Mouse (Mus musculus): ENCODE results near the gene Cxcl12. TPM values are rescaled to one million over a fixed set of nuclear protein-coding genes. Genes with fewer than 3 reads are reported as not detected.

Cxcl12 gene
- total and polyA plus RNA-seq, 2 experiments from 2014 or later = 27.8 to 68.2 TPM

DNA sequence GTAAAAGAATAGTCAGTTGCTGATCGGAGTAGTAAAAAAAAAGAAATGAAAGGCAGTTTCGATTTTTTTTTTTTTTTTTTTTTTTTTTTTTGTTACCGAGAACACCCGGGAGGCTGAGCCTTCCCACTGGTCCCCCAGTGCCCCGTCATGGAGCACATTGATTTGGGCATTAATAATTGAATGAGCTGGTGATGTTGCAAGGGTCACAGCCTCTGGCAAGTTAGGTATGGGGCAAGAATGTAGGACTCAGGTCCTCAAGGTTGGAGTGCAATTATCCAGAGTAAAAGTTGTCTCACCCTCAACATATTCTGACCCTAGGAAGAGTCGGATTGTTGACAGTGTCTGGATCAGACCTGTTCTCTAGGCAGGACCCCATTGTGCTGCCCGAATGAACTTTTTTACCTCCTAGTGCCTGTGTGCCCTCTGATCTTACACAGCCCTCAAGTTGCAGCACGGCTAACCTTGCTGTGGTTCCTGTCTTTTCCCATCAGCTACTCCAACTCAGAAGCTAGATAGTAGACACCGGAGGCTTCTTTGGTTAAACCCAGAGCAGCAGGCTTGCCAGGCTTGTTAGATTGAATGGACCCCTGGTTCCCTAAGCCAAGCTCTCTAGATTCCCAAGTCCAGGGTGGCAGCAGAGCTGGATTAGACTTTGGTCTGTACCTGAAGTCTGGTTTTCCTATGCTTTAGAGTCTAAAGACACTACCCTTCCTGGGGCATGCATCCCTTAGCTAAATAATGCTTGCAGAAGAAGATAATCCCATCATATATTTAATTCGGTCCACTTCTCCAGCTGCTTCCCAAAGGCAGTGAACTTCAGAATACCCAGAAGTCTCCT, 1.8 kb downstream of the Cxcl12 start:
- peaks cover 11% of the 10 kb centered on the region; the same call in 1 of the 2 replicates for H3K4me1 ChIP-seq (ENCODE audit: insufficient read depth, low read length)
- WGBS = 25% methylated on average over 10 of the region's 10 CpGs
- peak overlapping the region; percentile 93 for H3K4me2 ChIP-seq (ENCODE audit: low read depth, low read length, poor library complexity, severe bottlenecking)
- DNase-seq (ENCODE audit: low spot score) (no peak), ATAC-seq (ENCODE audit: low FRiP score) (no peak)
- no peak for TF ChIP-seq CTCF (IDR thresholded peaks at IDR 0.05)
- H3K27ac ChIP-seq (ENCODE audit: low read depth, low read length) = no peak overlapping the region
- no peak overlapping the region for H3K9ac ChIP-seq (replicated peaks; ENCODE audit: low read length, poor library complexity, severe bottlenecking)
- no peaks in the 10 kb centered on the region for H3K9me3 ChIP-seq (ENCODE audit: low read length)
- no peaks in the 10 kb centered on the region for H3K36me3 ChIP-seq (ENCODE audit: insufficient read depth, low read length)
- H3K27me3 ChIP-seq (ENCODE audit: insufficient read depth, low read length) = peaks cover 24% of the 10 kb centered on the region
- H3K4me3 ChIP-seq (ENCODE audit: low read depth, low read length) = peak overlapping the region; percentile 48

DNA sequence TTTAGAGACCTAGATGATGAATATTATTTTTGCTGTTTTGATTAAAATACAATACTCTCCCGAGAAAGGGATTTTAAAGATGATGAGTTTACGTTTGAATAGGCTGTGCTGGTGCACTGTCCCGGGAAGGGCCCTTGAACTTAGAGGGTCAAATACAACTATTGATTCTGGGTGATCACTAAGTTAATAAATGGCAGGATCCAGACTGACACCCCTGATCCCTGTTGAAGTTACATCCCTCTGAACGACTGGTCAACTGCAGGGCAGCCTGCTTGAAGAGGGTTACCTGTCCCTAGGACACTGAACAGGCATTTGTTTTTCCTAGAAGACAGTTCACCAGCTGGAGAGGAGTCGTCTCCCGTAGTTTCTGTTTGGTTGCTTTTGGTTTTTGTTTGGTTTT, 4.0 kb downstream of the Cxcl12 start:
- 90% methylated on average over 6 of the region's 6 CpGs for WGBS
- Histone ChIP-seq H3K4me1 (ENCODE audit: insufficient read depth, low read length) (peaks cover 8% of the 10 kb centered on the region; the same call in 1 of the 2 replicates), H3K27ac (ENCODE audit: low read depth, low read length) (no peak overlapping the region), H3K36me3 (ENCODE audit: insufficient read depth, low read length) (no peaks in the 10 kb centered on the region), H3K27me3 (ENCODE audit: insufficient read depth, low read length) (peaks cover 24% of the 10 kb centered on the region), H3K4me3 (ENCODE audit: low read depth, low read length) (no peak overlapping the region), H3K9ac (replicated peaks; ENCODE audit: low read length, poor library complexity, severe bottlenecking) (no peak overlapping the region), H3K4me2 (ENCODE audit: low read depth, low read length, poor library complexity, severe bottlenecking) (no peak overlapping the region), H3K9me3 (ENCODE audit: low read length) (no peaks in the 10 kb centered on the region)
- ATAC-seq (ENCODE audit: low FRiP score) (no peak), DNase-seq (ENCODE audit: low spot score) (no peak)
- TF ChIP-seq CTCF (IDR thresholded peaks at IDR 0.05) = no peak

GRCm38 (mm10) chr6:117173876-117174275, 5.5 kb downstream of the Cxcl12 start:
- peaks cover 5% of the 10 kb centered on the region; the same call in 1 of the 2 replicates for H3K4me1 ChIP-seq (ENCODE audit: insufficient read depth, low read length)
- 19% methylated on average over 11 of the region's 11 CpGs for WGBS
- H3K4me3 ChIP-seq (ENCODE audit: low read depth, low read length) = no peak overlapping the region
- peak; percentile 78 for TF ChIP-seq CTCF (IDR thresholded peaks at IDR 0.05)
- H3K9me3 ChIP-seq (ENCODE audit: low read length) = no peaks in the 10 kb centered on the region
- no peak overlapping the region for H3K27ac ChIP-seq (ENCODE audit: low read depth, low read length)
- ATAC-seq (ENCODE audit: low FRiP score) = peak; percentile 47; the same call in 1 of the 2 replicates
- H3K4me2 ChIP-seq (ENCODE audit: low read depth, low read length, poor library complexity, severe bottlenecking) = no peak overlapping the region
- peak; percentile 81 for DNase-seq (ENCODE audit: low spot score)
- H3K27me3 ChIP-seq (ENCODE audit: insufficient read depth, low read length) = peaks cover 17% of the 10 kb centered on the region
- no peaks in the 10 kb centered on the region for H3K36me3 ChIP-seq (ENCODE audit: insufficient read depth, low read length)
- H3K9ac ChIP-seq (replicated peaks; ENCODE audit: low read length, poor library complexity, severe bottlenecking) = no peak overlapping the region

- H3K27ac ChIP-seq (ENCODE audit: low read depth, low read length) = no peak overlapping the region
- no peak for TF ChIP-seq CTCF (IDR thresholded peaks at IDR 0.05)
- no peak overlapping the region for H3K9ac ChIP-seq (replicated peaks; ENCODE audit: low read length, poor library complexity, severe bottlenecking)
- H3K4me1 ChIP-seq (ENCODE audit: insufficient read depth, low read length) = no peaks in the 10 kb centered on the region
- no peak for ATAC-seq (ENCODE audit: low FRiP score)
- no peak for DNase-seq (ENCODE audit: low spot score)
- H3K27me3 ChIP-seq (ENCODE audit: insufficient read depth, low read length) = peaks cover 17% of the 10 kb centered on the region
- H3K4me3 ChIP-seq (ENCODE audit: low read depth, low read length) = no peak overlapping the region
- H3K4me2 ChIP-seq (ENCODE audit: low read depth, low read length, poor library complexity, severe bottlenecking) = no peak overlapping the region
- no peaks in the 10 kb centered on the region for H3K9me3 ChIP-seq (ENCODE audit: low read length)
- H3K36me3 ChIP-seq (ENCODE audit: insufficient read depth, low read length) = no peaks in the 10 kb centered on the region
- WGBS = 47% methylated on average over 2 of the region's 2 CpGs
Observed at GRCm38 (mm10) chr6:117175113-117175793, 6.9 kb downstream of the Cxcl12 start.

DNA sequence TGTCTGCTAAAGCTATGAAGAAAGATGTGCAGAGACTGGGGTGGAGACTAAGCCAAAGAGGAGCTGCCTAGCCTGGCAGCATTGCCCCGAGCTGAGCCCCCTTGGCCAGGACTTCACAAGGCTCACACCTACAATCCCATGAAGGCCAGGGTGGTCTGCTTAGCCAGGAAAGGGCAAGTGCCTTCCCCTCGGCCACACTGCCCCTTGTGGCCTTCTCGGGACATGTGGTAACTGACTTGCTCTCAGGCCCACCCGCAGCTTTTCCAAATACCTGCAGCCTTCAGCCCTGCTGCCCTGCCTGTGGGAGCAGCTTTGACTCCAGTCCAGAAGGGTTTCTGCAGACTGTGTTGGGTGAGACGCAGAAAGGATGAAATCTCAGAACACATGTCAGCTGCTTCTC, 8.1 kb downstream of the Cxcl12 start:
- no peak for ATAC-seq (ENCODE audit: low FRiP score)
- 29% methylated on average over 5 of the region's 5 CpGs for WGBS

DNA sequence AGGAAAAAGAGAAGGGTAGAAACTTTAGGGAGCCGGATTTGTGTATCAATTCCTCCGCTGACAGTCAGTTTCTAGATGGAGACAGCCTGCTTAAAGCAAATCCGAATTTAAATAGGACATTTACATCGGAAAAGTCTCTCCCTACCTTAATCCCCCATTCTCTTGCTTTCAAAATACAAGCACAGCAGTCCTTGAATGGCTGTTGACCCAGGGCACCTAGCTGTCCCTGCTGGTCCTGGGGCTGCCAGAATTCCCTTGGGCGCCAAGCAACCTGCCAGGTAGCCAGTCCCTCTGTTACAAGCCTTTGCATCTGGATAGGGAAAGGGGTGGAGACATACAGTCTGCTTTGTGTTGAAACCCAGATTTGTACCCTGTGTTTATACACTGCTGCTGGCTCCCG, 12.0 kb downstream of the Cxcl12 start:
- Histone ChIP-seq H3K36me3 (ENCODE audit: insufficient read depth, low read length) (no peaks in the 10 kb centered on the region), H3K4me3 (ENCODE audit: low read depth, low read length) (no peak overlapping the region), H3K4me1 (ENCODE audit: insufficient read depth, low read length) (no peaks in the 10 kb centered on the region), H3K9ac (replicated peaks; ENCODE audit: low read length, poor library complexity, severe bottlenecking) (no peak overlapping the region), H3K27me3 (ENCODE audit: insufficient read depth, low read length) (no peaks in the 10 kb centered on the region), H3K9me3 (ENCODE audit: low read length) (no peaks in the 10 kb centered on the region), H3K27ac (ENCODE audit: low read depth, low read length) (no peak overlapping the region), H3K4me2 (ENCODE audit: low read depth, low read length, poor library complexity, severe bottlenecking) (no peak overlapping the region)
- TF ChIP-seq CTCF (IDR thresholded peaks at IDR 0.05) = no peak
- 22% methylated on average over 6 of the region's 6 CpGs for WGBS
- DNase-seq (ENCODE audit: low spot score) (no peak), ATAC-seq (ENCODE audit: low FRiP score) (no peak)

More for the DNA sequence above, 8.1 kb downstream of the Cxcl12 start:
- TF ChIP-seq CTCF (IDR thresholded peaks at IDR 0.05) = peak; percentile 54
- Histone ChIP-seq H3K9me3 (ENCODE audit: low read length) (no peaks in the 10 kb centered on the region), H3K9ac (replicated peaks; ENCODE audit: low read length, poor library complexity, severe bottlenecking) (no peak overlapping the region), H3K4me2 (ENCODE audit: low read depth, low read length, poor library complexity, severe bottlenecking) (no peak overlapping the region), H3K4me3 (ENCODE audit: low read depth, low read length) (no peak overlapping the region), H3K27me3 (ENCODE audit: insufficient read depth, low read length) (peaks cover 6% of the 10 kb centered on the region; the same call in 1 of the 2 replicates), H3K4me1 (ENCODE audit: insufficient read depth, low read length) (no peaks in the 10 kb centered on the region), H3K36me3 (ENCODE audit: insufficient read depth, low read length) (no peaks in the 10 kb centered on the region), H3K27ac (ENCODE audit: low read depth, low read length) (no peak overlapping the region)
- no peak for DNase-seq (ENCODE audit: low spot score)
